Mouse (Mus musculus) kidney, postnatal 10 days (tissue): ENCODE data around the gene Tasp1.
"Not testable (repeated sequence)": the region's sequence is repeated elsewhere in the genome, so short reads cannot be mapped to it uniquely, and the experiment has no call there.

Experiments used
- DNase-seq: peaks from one replicate; pipeline ENCODE4 v3.0.0; 2021; ENCODE audit warnings: mixed read lengths

Tasp1 gene

DNA sequence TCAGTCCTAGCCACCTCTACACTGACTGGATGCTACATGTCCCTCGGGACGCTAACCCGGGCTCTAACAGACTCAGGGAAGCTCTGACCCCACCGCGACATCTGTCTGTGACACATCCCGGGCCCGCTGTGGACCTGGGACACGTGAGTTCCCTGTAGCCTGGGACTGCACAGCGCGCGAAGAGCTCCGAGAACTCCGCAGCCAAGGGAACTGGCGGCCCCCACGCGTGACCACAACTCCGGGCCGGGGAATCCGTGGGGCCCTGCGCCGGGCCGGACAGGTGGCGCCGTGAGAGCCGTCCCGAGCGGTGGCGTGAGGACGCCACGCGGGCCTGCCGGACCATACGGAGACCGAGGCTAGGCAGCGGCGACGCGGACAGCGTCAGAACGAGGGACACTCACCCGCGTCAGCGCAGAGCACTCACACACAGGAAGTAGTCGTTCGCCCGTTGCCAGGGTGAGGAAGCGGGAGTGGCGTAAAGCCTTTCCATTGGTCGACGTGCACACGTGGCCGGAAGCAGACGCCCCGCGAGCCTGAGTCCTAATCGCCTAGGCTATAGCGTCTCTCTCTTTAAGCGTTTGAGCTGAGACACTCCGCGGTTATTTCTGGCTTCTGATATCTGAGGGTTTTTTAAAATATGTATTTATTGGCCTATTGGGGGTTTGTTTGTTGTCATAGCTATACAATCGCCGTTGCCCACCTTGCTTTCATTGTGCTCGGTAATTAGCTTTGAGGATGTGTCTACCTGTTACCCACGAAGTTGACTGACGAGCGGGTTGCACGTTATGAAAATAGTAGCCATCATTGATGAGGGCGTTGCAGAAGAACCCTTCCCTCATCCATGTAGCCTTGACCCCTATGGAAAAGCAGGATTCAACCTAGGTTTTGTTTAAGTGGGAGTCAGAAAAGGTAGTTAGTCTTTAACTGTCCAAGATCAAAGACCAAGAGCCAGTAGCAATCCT lies at the start of gene Tasp1:
Tasp1 (minus strand) TSS at position 453 of the 962 bp plus-strand sequence.
- DNase-seq = peak; percentile 95

DNA sequence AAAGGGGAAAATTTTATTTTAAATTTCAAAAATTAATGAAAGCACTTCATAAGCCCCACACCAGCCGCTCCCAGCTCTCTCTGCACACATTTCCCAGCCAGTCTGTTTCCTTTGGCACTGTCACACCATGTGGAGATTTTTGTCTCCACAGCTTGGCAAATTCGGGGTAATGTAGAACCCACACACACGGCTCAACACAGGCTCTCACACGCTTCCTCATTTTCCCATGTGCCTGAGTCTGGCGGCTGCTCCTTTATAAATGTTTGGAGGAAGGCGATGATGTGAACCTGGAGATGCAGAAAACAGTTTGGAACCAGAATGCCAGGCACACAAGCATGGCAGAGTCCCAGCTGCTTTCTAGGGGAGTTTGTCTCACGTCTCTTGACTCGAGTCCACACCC lies 47.2 kb upstream of the Tasp1 start:
- no peak for DNase-seq

DNA sequence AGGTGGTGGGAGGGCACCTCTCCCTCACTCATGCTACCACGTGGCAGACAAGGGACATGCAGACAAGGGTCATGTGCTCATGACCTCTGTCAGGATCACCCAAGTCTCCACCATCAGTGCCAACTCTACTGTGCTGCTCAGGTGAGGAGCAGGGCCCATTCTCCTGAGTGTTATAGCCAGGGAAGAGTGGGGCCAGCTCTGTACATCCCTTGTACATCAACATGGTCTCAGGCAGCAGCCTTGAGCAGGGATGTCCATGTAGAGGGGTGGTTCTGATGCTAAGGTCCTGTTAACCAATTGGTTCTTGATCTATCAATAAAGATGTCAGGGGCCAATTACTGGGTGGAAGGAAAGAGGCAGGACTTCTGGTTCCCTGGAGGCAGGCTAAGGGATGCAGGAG lies 42.3 kb upstream of the Tasp1 start:
- no peak for DNase-seq

DNA sequence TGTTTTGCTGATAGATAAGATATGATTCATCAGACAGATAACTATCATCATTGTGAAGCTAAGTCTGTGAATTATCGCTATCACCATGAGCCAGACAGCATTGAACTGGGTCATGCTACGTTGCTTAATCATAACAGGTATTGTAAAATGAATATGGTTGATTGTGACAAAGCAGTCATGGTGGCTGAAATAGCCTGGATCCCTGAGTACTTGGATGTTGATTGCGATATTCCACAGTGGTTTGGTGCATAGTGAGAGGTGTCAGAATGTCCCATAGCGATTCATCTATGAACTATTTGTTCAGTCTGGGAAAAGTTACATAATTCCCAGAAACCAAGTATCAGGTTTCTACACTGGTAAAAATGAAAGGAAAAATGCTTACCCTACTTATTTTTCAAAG lies 41.0 kb upstream of the Tasp1 start:
- DNase-seq = no peak

DNA sequence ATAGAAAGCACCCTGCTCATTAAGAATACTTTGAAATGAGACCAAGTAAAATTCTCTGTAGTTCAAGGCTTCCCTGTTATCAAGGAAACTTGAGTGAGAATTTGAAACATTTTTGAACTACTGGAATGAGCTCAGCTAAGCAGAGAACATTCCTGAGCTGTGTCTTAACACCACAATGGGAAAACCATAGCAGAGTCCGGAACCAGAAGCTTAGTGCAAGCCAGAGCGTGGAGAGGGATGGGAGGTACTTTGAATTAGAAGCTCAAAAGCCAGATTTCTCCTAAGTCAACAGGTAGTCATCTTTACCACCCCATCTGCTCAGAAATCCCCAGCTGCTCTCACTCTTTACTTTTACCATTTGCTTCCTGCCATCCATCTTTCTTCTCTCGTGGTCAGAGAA lies 38.3 kb upstream of the Tasp1 start:
- DNase-seq = no peak

DNA sequence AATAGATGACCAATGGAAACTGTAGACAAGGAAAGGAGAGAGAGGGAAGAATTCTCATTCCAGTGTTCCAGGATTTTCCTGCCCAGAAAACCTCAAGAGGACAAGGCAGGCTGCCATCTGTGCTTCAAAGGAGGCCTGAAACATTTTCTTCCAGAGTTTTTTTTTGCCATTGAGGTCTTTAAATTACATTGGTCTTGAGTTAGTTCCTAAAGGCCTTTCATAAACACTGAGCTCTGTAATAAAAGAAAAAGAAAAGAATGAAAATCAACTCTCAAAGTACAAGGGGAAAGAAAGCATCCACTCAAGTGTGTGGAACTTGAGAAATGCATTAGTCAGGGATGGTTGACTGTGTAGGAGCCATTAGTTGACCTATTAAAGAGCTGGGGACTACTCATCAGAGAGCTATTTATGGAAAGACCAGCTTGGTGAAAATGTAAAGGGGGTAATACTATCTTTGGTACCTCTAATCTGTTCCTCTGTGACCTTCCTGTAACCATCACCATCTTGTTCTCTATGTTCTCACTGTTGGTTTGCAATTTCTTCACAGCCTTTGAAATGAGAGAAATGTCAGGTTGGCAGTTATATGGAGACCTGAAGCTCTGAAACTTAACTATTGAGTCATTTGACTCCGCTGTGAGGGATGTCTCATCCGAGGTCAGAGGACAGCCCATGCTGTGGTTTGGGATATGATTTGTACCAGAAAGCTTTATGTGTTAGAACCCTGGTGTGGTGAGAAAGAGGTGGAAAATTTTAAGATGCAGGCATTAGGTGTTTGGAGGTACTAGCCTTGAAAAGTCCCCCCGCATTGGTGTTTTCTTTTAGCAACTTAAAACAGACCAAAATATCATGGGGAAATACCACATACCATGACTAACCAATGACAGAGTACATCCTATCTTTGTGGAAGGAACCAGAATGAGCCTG lies 34.2 kb upstream of the Tasp1 start:
- no peak for DNase-seq

DNA sequence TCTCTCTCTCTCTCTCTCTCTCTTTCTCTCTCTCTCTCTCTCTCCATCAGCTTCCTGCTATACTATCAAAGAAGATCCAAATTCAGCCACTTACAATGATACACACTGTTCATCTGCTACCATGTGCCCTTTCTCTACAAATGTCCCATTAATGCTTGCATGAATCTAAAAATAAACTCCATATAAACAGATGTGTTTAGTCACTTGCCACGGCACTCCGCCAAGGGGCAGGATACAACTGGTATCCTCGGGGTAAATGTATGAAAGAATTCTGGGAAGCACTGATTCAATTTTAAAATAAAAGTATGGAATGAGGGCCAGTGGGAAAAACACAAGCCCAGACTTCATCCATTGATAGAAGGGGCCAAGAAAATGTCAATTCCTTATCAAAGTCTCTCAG lies 33.4 kb upstream of the Tasp1 start:
- no peak for DNase-seq

DNA sequence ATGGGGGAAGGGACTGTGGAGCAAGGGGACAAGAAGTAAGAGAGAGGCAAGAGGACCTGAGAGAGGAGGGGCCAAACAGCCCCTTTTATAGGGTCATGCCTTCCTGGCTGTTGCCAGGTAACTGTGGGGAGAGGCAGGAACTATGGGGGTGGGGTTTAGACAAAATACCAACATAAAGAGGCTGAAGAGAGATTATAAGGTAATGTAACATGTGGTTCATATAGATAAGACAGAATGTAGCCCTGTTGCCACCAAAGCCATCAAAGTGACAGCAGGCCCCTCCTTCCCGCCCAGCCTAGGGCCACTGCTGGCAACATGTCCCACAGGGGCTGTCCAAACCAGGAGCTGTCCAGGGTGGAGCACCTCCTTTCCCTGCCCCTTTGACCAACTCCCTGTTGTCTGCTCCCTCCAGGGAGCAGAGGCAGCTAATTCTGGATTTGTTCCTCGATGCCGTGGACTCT lies 30.6 kb upstream of the Tasp1 start:
- DNase-seq = no peak

DNA sequence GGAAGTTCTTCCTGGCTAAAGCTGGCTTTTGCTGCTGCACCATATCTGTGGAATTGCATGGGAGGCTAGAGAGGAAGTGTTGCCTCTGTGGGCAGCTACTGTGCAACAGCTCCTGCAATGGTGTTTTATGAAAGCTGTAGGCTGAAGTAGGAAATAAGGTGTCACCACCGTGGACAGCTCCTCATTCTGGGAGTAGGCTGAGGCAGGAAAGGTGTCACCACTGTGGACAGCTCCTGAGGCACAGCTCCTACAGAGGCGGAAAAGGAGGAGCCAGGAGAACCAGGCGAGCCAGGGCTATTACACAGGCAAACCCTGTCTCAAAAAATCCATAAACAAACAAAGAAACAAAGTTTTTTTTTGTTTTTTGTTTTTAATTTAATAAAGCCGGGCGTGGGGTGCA lies 29.4 kb upstream of the Tasp1 start:
- DNase-seq = no peak

DNA sequence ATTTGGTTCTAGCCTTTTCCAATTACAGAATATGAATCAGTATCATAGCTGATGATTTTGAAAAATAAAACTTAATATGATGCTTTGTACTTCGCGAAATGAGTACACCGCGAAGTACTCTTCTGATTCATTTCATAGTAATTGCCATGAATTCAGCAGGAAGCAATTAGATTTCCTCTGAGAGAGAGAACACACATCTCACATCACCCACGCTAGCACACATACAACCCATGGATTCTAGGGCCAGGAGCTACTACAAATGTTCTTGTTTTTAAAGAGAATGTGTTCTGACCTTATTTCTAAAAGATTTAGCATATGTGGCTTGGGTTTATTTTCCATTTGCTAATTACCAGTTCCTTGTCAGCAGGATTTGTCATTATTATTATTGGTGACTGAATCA lies 26.8 kb upstream of the Tasp1 start:
- DNase-seq = no peak

DNA sequence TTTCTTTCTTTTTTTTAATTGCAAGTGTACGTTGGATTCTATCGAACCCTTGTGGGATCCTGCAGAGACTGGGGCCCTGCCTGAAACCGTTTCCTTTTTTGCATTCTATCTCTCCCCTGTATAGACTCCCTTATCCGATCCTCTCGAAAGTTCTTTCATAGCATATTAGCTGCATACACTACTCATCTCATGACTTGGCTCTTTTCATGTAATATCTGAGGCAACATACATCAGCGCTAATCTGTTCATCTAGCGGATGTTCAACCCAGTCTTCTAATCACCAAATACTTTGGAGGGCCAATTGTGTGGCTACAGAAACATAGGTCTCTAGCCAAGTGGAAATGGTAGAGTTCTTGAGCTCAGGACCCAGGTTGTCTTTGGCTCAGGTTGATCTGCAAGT lies 17.6 kb upstream of the Tasp1 start:
- no peak for DNase-seq

DNA sequence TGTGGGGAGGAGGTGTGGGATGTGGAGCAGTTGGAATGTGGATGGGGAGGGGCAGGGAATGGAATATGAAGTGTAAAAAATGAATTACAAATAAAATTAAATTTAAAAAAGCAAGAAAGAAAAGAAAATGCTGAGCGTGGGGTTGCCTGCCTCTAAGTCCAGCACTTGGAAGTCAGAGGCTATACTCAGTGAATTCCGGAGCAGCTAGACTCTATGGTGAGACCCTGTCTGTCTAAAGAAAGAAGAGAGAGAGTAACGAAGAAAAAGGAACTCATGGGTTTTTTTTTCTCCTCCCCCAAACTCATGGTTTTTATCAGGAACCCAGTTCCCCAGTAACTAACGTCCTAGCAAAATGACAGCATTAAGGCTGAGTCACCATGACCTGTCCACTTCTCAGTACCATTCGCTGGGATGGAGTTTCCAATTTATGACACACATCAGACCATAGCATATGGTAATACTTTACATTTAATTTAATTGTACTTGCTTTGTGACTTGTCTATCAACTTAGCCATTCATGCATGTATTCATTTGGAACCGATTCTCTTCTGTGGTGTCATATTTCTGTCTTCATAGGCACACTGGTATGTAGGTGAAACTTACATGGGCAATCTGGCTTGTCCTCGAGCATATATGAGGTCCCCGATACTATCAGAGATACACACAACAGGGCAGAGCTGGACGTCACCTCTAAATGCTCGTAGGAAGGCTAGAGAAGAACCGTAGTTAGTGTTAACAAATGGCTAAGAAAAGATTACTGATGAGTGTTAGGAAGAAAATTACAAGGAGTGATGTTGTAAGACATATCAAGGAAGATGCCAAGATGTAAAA lies 14.4 kb upstream of the Tasp1 start:
- no peak for DNase-seq

DNA sequence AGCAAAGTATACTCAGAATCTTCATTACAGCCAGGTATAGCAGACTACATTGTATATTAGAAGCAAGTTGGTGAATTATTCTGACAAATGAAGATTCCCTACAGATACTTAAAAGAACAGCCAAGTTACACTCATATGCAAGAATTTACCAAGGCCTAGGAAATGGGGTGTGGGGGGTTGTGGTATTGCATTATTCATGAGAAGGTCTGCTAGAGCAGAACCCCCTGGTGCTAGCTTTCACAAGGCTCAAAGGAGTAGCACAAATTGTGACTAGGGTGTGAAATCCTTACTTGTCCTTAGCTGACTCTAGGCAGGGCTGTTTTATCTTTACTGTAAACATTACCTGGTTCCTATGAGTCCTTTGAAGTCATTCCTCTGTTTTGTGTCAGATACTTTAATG lies 12.7 kb upstream of the Tasp1 start:
- not testable (repeated sequence) for DNase-seq

DNA sequence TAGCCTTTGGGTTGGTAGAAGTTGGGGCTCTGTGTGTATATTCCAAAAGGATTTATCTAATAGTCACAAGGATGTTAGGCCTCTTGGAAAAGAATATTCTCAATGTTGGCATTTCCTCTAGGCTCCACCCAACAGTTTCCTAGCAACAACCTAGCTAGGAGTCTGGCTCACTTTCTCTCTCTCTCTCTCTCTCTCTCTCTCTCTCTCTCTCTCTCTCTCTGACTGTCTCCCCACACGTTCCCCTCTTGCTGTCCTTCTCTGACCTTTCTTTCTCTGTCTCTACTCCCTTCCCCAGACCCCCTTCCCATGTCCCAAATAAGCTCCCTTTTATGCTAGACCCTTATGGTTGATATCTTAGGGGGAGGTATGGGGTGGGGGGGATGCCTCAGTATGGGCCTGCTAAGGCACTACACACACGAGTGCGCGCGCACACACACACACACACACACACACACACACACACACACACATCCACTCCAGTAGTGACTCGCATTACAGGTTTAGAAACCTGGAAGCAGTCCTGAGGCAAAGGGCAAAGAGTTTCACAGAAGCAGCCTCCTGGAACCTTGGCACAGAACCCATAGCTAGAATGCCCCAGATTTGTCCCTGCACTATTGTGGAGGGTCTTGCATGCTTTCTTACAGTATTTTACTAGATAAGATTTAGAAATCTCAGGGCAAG lies 12.1 kb upstream of the Tasp1 start:
- peak; percentile 40 for DNase-seq

DNA sequence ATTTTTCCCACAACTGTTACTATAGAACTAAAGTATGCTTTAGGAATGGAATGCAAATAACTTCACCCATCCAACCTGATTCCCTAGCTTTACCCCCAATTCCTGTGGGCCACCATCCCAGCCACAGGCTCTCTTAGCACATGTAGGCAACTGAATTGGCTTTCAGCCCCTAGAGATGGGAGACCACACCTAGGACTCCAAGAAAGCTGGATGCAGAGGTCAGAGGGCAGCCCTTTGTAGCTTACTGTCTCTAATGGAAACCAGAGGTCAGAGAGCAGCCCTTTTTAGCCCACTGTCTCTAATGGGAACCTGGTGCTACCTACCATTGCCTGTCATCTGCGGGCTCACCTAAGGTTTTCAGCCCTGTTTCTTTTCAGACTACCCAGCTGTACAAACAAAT lies 10.9 kb upstream of the Tasp1 start:
- DNase-seq = no peak

DNA sequence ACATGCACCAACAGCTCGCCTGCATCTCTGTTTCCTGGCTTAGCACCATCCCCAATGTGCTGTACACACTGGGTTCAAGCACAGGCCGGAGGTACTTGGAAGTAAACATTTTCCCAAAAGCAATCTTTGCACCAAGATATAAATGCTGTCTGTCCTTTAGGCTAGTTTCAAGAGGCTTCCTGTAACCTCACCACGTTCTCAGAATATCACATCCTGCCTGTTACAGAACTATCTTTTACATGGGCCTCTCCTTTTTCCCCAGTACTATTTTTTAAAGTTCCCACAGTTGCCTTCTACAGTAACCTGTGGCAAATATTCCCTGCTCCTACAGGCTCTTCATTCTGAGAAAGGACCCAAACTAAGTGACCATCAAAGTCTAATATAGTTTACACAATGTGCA lies 8.5 kb upstream of the Tasp1 start:
- DNase-seq = no peak

DNA sequence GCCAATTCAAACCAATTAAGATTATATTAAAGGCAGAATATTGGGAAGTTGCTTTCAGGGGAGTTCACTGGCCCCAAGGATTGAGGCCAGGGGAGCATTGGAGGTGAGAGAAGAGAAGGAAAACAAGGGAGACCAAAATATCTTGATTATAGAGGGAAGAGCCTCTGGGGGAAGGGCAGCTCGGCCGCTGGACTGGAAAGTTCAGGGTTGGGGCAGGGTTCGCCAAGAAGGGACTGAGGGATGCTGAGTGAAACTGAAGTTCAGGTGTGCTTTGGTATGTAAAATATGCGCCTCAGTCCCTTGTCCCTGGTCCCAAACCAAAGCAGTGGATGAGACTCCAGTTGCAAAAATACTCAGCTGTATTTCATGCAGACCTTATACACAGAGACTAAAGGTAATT lies 911 bp upstream of the Tasp1 start:
- peak; percentile 31 for DNase-seq

DNA sequence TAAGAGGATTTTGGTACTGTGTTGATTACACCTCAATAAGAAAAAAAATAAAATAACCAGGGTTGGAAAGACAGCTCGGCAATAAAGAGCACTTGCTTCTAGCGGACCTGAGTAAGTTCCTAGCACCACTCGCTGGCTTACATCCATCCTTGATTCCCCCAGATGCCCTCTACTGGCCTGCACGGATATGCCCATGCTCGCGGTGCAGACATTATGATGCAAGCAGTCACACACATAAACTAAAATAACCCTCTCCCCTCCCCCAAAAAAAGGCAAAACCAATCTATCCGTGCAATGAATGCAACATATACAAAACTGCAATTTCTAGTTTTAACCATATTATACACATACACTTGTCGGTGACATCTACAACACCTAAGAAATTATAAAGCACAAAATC lies 929 bp downstream of the Tasp1 start:
- DNase-seq = no peak

DNA sequence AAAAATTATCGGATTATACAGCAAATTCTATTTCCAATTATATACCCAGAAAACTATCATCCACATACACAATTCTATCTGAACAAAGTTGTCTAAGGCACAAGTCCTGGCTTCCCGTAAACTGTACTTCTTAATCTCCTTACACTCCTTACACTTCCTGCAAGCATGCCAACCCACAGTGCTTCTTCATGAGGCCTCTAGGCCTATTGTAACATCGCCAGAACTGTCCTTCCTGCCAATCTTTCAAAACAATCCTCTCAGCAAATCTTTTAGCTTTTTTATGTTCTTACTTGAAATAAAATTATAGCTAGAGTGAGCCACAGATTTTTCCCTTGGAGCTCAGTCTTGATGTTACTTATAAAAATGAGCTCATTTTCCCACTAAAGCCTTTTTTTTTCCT lies 5.1 kb downstream of the Tasp1 start:
- no peak for DNase-seq

DNA sequence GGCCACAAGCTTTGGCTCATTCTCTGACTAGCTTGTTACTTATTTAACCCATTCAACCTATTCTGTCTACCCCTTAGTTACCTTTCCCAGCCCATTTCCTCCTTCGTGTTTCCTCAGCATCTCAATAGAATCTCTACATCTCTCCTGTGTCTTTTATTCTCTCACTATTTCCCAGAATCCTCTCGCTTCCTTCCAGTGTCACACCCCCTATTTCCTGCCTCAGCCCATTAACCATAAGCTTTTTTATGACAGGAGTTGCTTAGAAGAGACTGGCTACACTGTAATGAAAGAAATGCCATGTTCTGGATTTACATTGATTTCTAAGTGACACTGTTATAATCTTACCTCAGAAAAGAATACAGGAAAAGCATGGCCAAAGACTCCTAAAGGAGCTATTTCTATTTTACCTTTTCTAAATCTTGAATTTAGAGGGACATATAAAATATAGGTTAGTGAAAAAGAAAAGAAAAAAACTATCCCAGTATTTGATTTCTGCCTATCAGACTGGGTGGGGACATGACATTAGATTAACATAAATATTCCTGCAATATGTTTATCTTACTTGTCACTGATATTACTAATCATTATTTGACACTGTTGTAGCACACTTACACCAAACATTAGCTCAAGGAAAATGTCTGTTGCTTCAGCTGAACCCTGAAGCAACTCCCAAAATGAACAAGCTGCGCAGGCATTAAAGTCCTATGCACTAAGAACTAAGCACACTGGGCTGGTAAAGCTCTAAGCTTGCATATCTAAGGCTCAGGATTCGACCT lies 6.3 kb downstream of the Tasp1 start:
- DNase-seq = no peak

DNA sequence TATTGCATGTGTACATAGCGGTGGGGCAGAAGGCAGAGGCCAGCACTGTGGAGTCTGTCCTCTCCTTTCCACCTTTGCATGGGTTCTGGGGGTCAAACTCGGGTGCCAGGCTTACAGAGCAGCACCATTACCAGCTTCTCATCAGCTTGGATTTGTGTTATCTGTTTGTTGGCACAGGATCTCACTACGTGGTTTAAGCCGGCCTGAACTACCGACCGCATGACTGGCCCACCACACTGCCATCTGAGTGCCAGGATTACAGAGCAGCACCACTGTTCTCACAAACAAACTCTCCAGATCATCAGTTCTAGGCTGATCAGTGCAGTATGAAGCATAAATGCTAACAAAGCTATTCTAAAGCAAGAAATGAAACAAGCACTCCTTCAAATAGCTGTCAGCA lies 8.5 kb downstream of the Tasp1 start:
- no peak for DNase-seq
